Mouse (Mus musculus): ENCODE data around the gene Elavl4. TPM values are rescaled to one million over a fixed set of nuclear protein-coding genes. Genes with fewer than 3 reads are reported as not detected.

Gene Elavl4
- total and polyA plus RNA-seq, 2 experiments from 2014 or later, result 119 to 259 TPM

GRCm38 (mm10) chr4:110199897-110200296 lies 151.8 kb downstream of the Elavl4 start:
- DNase-seq (ENCODE audit: low spot score) (no peak), ATAC-seq (ENCODE audit: low FRiP score) (no peak)
- Histone ChIP-seq H3K27ac (ENCODE audit: low read depth, low read length) (no peak overlapping the region), H3K4me3 (ENCODE audit: low read depth, low read length) (no peak overlapping the region), H3K27me3 (ENCODE audit: insufficient read depth, low read length) (no peaks in the 10 kb centered on the region), H3K9ac (replicated peaks; ENCODE audit: low read length, poor library complexity, severe bottlenecking) (no peak overlapping the region), H3K9me3 (ENCODE audit: low read length) (no peaks in the 10 kb centered on the region), H3K36me3 (ENCODE audit: insufficient read depth, low read length) (no peaks in the 10 kb centered on the region), H3K4me2 (ENCODE audit: low read depth, low read length, poor library complexity, severe bottlenecking) (no peak overlapping the region), H3K4me1 (ENCODE audit: insufficient read depth, low read length) (no peaks in the 10 kb centered on the region)
- TF ChIP-seq CTCF (IDR thresholded peaks at IDR 0.05), result no peak
- WGBS, result 86% methylated on average over 5 of the region's 5 CpGs

GRCm38 (mm10) chr4:110198600-110198999 lies 153.1 kb downstream of the Elavl4 start:
- H3K4me1 ChIP-seq (ENCODE audit: insufficient read depth, low read length), result no peaks in the 10 kb centered on the region
- no peaks in the 10 kb centered on the region for H3K9me3 ChIP-seq (ENCODE audit: low read length)
- H3K9ac ChIP-seq (replicated peaks; ENCODE audit: low read length, poor library complexity, severe bottlenecking), result no peak overlapping the region
- WGBS, result 70% methylated on average over 2 of the region's 2 CpGs
- DNase-seq (ENCODE audit: low spot score) (no peak), ATAC-seq (ENCODE audit: low FRiP score) (no peak)
- no peaks in the 10 kb centered on the region for H3K27me3 ChIP-seq (ENCODE audit: insufficient read depth, low read length)
- H3K27ac ChIP-seq (ENCODE audit: low read depth, low read length), result no peak overlapping the region
- H3K36me3 ChIP-seq (ENCODE audit: insufficient read depth, low read length), result no peaks in the 10 kb centered on the region
- no peak for TF ChIP-seq CTCF (IDR thresholded peaks at IDR 0.05)
- H3K4me2 ChIP-seq (ENCODE audit: low read depth, low read length, poor library complexity, severe bottlenecking), result no peak overlapping the region
- H3K4me3 ChIP-seq (ENCODE audit: low read depth, low read length), result no peak overlapping the region

DNA sequence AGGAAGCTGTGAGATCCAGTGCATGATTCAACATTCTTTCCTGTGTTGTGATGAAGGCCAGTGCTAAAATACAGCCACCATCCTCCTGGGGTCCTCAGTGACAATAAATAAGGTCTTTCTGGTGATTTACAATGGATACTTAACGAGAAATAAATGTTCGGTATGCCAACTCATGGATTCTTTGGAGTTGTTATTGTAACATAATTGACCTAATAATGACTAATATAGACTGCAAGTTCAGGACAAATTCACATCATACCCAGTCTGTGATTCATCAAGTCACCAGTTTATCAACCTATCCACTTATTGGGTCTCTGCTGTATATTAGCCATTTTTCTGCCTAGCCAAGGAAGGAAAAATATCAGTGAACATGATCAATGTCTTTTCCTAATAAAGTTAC lies 174.4 kb downstream of the Elavl4 start:
- Histone ChIP-seq H3K27me3 (ENCODE audit: insufficient read depth, low read length) (no peaks in the 10 kb centered on the region), H3K4me3 (ENCODE audit: low read depth, low read length) (no peak overlapping the region), H3K9me3 (ENCODE audit: low read length) (no peaks in the 10 kb centered on the region), H3K9ac (replicated peaks; ENCODE audit: low read length, poor library complexity, severe bottlenecking) (no peak overlapping the region), H3K4me1 (ENCODE audit: insufficient read depth, low read length) (no peaks in the 10 kb centered on the region), H3K4me2 (ENCODE audit: low read depth, low read length, poor library complexity, severe bottlenecking) (no peak overlapping the region), H3K36me3 (ENCODE audit: insufficient read depth, low read length) (no peaks in the 10 kb centered on the region), H3K27ac (ENCODE audit: low read depth, low read length) (no peak overlapping the region)
- ATAC-seq (ENCODE audit: low FRiP score), result no peak
- no peak for TF ChIP-seq CTCF (IDR thresholded peaks at IDR 0.05)
- no peak for DNase-seq (ENCODE audit: low spot score)
- 94% methylated on average over 2 of the region's 2 CpGs for WGBS

DNA sequence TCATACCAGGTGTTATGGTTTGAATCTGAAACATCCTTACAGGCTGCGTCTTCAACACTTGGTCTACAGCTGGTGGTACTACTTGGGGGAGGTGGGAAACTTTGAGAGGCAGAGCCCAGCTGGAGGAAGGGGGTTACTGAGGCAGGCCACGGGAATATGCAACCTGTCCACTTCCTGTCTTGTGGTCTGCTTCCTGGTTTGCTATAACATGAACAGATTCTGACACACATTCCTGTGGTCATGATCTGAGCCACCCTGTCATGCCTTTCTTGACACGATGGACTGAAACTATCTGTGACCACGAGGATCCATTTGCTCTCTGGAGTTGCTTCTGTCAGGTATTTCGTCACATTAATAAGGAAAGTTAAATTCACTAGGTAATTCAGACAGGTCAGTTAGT lies 179.7 kb downstream of the Elavl4 start:
- DNase-seq (ENCODE audit: low spot score) (no peak), ATAC-seq (ENCODE audit: low FRiP score) (no peak)
- Histone ChIP-seq H3K4me2 (ENCODE audit: low read depth, low read length, poor library complexity, severe bottlenecking) (no peak overlapping the region), H3K36me3 (ENCODE audit: insufficient read depth, low read length) (no peaks in the 10 kb centered on the region), H3K9ac (replicated peaks; ENCODE audit: low read length, poor library complexity, severe bottlenecking) (no peak overlapping the region), H3K27ac (ENCODE audit: low read depth, low read length) (no peak overlapping the region), H3K27me3 (ENCODE audit: insufficient read depth, low read length) (no peaks in the 10 kb centered on the region), H3K4me1 (ENCODE audit: insufficient read depth, low read length) (no peaks in the 10 kb centered on the region), H3K4me3 (ENCODE audit: low read depth, low read length) (no peak overlapping the region), H3K9me3 (ENCODE audit: low read length) (no peaks in the 10 kb centered on the region)
- WGBS, result 77% methylated on average over 5 of the region's 5 CpGs
- no peak for TF ChIP-seq CTCF (IDR thresholded peaks at IDR 0.05)

- Histone ChIP-seq H3K27me3 (ENCODE audit: insufficient read depth, low read length) (no peaks in the 10 kb centered on the region), H3K4me1 (ENCODE audit: insufficient read depth, low read length) (no peaks in the 10 kb centered on the region), H3K9me3 (ENCODE audit: low read length) (no peaks in the 10 kb centered on the region), H3K27ac (ENCODE audit: low read depth, low read length) (no peak overlapping the region), H3K36me3 (ENCODE audit: insufficient read depth, low read length) (no peaks in the 10 kb centered on the region), H3K4me3 (ENCODE audit: low read depth, low read length) (no peak overlapping the region), H3K9ac (replicated peaks; ENCODE audit: low read length, poor library complexity, severe bottlenecking) (no peak overlapping the region), H3K4me2 (ENCODE audit: low read depth, low read length, poor library complexity, severe bottlenecking) (no peak overlapping the region)
- TF ChIP-seq CTCF (IDR thresholded peaks at IDR 0.05), result no peak
- DNase-seq (ENCODE audit: low spot score) (no peak), ATAC-seq (ENCODE audit: low FRiP score) (no peak)
- WGBS, result 60% methylated on average over 5 of the region's 5 CpGs
These were observed 186.5 kb downstream of the Elavl4 start for GRCm38 (mm10) chr4:110165217-110165616.

GRCm38 (mm10) chr4:110161600-110161999 lies 190.1 kb downstream of the Elavl4 start:
- ATAC-seq (ENCODE audit: low FRiP score), result no peak
- no peaks in the 10 kb centered on the region for H3K27me3 ChIP-seq (ENCODE audit: insufficient read depth, low read length)
- no peak overlapping the region for H3K27ac ChIP-seq (ENCODE audit: low read depth, low read length)
- H3K9me3 ChIP-seq (ENCODE audit: low read length), result no peaks in the 10 kb centered on the region
- no peaks in the 10 kb centered on the region for H3K4me1 ChIP-seq (ENCODE audit: insufficient read depth, low read length)
- no peak overlapping the region for H3K9ac ChIP-seq (replicated peaks; ENCODE audit: low read length, poor library complexity, severe bottlenecking)
- no peaks in the 10 kb centered on the region for H3K36me3 ChIP-seq (ENCODE audit: insufficient read depth, low read length)
- no peak for DNase-seq (ENCODE audit: low spot score)
- WGBS, result 91% methylated on average over 3 of the region's 3 CpGs
- H3K4me3 ChIP-seq (ENCODE audit: low read depth, low read length), result no peak overlapping the region
- no peak for TF ChIP-seq CTCF (IDR thresholded peaks at IDR 0.05)
- H3K4me2 ChIP-seq (ENCODE audit: low read depth, low read length, poor library complexity, severe bottlenecking), result no peak overlapping the region

All from midbrain, postnatal 0 days (tissue).